Mouse (Mus musculus) kidney, postnatal 25 days (tissue): ENCODE results near the gene Nr2f2.

Source experiments
- DNase-seq, 2 experiments: peaks; one replicate each; pipeline ENCODE4 v3.0.0; 2021; ENCODE audit warnings: mixed read lengths in 2 of 2

The Nr2f2 gene

DNA sequence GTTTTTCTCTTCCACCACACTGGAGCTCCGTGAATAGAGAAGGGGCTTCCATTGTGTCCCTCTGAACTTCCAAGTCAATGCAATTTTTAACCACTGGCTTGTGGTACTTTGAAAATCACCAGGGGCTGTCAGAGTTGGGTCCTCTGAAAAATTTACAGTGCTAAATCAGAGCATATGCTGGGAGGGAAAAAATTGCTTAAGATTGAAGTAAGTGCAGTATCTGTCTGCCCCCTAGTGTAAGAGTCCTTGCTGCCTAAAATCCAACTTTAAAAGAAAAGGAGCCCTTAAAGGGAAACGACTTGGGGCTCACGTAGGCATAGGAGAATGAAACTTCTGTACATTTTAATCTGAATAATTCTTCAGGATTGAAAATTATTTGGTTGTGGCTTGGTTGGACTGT is 1.7 kb downstream of the Nr2f2 start:
- DNase-seq: peak in 1 of 2 experiments; percentile 53

DNA sequence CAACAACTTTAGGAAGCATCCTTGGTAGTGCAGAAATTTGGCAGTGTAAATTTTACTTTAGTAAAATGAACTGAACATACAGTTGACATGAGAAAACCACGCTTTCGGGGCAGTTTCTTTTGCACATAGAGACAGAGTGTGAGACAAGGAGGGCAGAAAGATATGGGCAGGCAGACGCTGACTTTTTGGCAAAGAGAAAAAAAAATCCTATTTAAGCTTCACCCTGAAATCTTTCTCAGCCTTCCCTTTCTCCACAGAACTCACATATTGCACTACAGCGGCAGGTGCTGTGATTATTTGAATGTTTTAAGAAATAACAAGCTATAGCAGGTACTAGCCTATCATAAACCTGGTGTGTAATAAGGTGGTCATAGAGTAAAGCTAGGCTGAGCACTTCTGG is 3.2 kb downstream of the Nr2f2 start:
- peak in 1 of 2 experiments; percentile 3 for DNase-seq

DNA sequence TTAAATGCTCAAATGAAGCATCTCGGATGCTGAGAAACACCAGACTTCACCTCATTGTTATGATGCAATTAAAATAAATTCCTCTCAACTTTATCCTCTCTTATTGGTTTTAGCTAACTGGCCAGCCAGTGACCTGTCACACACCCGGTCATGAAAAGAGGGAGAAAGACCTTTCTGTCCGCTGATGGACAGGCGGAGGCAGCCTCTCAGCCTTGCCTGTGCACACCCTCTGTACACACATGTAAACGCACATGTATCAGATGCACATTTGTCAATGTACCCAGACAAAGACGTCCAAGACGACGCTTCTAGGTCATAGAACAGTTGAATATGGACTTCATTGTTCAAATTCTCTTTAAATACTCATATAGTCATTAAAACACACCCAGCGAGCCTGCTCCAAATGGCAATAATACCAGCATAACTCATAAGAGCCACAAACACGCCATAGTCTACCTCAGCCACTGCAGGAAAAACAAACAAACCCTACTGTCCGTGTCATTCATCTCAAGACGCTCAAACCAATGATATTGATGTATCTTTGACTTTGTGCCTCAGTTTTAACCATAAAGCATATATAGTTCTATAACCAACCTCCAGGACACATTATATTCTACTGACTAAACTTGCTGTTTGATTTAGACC is 3.9 kb downstream of the Nr2f2 start:
- DNase-seq: peak; percentile 22 to 49

GRCm38 (mm10) chr7:70361383-70362364 is 4.9 kb downstream of the Nr2f2 start:
- peak; percentile 97 to 99 for DNase-seq

DNA sequence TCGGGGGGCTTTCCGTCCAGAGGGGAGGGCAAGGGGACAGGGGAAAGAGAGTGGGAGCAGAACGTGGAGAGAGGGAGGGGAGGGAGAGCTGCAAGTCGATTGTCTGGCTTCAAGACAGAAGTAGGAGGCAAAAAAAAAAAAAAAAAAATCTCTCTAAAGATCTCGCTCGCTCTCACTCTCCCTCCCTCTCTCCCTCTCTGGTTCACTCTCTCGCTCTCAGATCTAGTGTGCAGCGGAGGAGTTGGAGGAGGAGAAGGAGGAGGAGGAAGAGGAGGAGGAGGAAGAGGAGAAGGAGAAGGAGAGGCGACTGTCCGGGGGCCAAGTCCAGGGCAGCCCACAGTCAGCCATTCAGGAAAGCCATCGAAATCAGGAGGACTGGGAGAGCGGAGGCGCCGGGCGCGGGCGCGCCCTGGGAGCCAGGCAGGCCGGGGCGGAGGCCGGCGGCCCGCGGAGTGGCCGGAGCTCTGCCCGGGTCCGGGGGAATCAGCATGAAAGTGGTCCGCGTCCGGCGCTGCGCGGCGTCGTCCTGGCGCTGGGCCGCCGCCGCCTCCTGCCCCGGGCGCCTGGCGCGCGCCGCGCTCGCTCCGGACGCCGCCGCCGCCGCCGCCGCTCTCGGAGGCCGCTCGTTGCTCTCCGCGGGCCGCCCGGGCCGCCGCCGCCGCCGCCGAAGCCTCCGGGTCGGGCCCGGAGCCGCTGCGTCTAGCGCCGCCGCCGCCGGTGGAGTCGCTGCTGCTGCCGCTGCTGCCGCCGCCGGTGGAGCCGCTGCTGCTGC is 5.7 kb downstream of the Nr2f2 start:
- peak; percentile 59 to 74 for DNase-seq

- peak; percentile 64 to 82 for DNase-seq
Observed at GRCm38 (mm10) chr7:70359791-70360581, 6.5 kb downstream of the Nr2f2 start.

DNA sequence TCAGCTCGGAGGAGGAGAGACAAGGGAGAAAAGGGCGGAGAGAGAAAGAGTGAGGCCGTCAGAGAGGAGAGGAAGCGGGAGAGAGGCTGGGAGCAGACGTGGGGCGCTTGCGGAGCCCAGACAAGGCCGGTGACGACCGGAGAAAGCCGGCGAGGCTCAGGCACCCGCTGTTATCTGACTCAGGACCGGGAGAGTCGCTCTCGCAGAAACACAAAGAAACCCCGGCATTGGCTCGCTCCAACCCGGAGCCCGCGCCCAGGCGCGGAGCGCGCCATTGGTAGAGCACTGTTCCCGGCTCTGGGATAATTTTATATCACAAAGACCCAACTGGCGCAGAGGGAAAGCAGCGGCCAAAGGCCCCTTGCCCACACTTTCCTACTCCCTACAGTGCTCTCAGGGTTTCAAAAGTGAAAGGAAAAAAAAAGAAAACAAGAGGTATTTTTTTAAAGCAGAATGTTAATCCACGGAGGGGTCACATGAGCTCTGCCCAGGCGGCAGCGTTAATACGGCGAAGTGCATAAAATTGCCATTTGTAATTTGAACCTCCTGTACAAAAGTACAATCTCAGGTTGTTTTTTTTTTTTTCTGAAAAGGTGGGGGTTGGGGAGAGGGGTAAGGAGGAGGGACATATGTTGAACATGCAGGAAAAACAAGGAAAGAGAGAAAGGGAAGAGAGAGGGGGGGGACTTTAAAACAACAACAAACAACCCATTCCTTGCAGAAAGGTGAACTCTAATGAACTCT is 7.5 kb downstream of the Nr2f2 start:
- DNase-seq: peak; percentile 66 to 83

DNA sequence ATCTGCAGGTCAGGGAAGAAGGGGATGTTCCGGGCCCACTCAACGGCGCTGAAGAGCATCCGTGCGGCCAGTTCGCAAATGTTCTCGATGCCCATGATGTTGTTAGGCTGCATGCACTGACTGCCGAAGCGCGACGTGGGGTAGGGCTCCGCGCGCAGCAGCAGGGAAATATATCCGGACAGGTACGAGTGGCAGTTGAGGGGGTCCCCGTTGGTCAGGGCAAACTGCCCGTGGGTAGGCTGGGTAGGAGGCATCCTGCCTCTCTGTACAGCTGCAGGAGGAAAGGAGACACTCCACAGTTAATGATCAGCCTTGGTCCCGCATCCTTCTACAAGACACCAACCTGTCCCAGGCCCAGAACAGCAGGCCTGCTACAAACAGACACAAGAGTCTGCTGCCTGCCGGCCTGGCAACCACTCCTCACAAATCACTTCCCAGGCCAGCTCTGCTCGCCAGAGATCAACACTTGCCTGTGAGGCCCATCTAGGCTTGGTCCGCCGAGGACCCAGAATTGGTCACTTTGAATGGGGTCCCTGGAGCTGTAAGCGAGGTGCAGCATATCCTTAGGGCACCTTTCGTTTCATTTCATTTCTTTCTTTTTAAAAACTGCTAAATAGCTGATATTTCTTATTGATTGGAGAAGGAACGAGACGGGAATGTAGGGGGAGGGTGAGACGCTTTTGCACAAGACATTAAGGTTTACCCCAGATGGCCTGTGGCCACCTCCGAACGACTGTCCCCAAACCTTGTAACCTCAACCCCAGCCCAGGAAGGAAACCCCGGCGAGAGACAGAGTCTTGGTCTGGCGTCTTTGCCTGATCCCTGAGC is 8.3 kb downstream of the Nr2f2 start:
- peak; percentile 65 to 82 for DNase-seq

- DNase-seq: no peak
Observed at GRCm38 (mm10) chr7:70357516-70358019, 9.0 kb downstream of the Nr2f2 start.

- no peak for DNase-seq
Observed at GRCm38 (mm10) chr7:70356691-70357515, 9.6 kb downstream of the Nr2f2 start.

DNA sequence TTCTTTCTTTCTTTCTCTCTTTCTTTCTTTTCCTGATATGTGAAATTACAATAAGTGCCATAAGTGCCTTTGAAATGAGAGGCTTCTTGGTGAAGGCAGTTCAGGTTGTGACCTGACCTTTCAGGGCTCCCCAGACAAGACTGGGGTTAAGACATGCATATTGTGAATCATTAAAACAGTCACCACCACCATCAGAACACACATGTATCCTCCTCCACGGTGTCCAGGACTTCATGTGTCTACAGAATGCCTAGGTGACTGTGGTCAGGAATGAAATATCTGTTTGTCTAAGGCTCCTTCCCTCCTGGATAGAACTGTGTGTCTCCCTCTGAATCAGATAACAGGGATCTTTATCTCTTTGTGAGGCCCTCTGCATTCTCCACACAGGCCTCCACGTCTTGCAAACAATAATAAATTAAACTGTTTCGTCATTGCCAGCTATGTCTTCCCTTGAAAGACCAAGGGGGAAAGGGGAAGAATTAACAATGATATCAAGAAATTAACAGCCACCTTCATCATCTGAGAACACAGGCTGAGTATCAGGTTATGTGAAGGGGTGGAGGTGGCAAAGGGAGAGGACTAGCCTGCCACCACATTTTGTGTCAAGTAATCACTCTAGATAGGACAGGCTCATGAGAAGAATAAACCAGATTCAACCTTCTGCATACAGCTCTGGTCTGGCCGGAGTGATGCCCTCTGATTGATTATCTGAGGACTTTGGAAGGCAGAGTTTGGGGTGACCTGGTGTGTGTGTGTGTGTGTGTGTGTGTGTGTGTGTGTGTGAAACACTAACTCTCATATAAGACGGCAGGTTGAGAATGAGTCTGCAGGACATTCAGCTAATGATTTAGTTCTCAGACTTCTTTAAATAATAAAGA is 10.6 kb downstream of the Nr2f2 start:
- DNase-seq: no peak

DNA sequence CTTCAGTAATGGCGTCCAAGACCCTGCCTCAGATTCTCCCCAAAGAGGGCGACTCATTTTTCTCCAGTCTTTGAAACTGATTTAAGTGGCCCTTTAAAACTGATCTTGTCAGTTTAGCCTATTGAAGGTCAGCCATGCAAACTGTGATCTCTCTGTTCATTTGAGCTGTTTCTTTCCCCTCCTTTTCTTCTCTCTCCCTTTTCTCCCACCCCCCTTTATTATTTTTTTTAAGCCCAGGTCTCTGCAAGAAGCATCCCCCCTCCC is 11.2 kb downstream of the Nr2f2 start:
- no peak for DNase-seq

DNA sequence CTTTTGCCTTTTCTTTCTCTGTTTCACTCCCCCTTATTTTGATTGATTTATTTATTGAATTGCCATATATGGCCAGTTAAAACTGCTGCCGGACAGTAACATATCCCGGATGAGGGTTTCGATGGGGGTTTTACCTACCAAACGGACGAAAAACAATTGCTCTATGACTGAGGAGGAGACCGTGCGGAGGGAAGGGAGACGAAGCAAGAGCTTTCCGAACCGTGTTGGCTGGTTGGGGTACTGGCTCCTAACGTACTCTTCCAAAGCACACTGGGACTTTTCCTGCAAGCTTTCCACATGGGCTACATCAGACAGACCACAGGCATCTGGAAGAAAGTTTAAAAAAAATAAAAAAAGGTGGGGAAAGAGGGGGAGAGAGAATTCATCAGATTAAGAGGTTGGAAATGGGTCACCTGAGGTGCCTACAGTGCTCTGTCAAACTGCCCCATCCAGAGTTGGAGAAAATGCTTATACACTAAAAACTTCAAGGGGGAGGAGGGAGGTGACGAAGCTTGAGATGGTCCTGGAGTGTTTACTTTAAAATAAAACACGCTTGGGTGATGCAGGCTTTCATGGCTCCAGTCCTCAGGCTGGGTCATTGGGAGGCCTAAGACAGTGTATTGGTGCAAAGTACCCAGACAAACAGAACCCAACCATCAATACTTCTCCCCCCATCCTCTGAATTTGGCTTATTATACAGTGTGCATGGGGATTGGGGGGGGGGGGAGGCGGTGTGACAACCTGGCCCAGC is 11.8 kb downstream of the Nr2f2 start:
- no peak for DNase-seq

GRCm38 (mm10) chr7:70353151-70353550 is 13.4 kb downstream of the Nr2f2 start:
- DNase-seq: no peak

DNA sequence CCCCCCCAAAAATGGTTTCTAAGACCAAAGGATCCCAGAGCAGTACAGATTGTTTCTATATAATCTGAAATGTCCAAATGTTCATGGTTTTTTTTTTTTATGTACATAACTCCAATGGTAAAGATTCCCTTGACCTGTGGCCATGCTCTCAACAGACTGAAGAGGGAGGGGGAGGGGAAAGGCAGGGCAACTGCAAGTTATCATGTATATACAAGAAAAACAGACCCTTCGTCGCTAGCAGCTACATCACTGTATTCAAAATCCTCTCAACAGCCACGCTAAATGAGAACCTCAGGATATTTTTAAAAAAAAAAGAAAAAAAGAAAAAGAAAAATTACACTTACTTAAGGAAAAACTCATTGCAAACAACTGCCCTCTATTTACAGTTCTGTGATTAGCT is 13.9 kb downstream of the Nr2f2 start:
- no peak for DNase-seq

- no peak for DNase-seq
Observed at GRCm38 (mm10) chr7:70351981-70352560, 14.5 kb downstream of the Nr2f2 start.

GRCm38 (mm10) chr7:70350781-70351551 is 15.6 kb downstream of the Nr2f2 start:
- DNase-seq: peak; percentile 65 to 77
